ENCODE assay signal across 18 mouse cellular contexts in the genomic region with DNA sequence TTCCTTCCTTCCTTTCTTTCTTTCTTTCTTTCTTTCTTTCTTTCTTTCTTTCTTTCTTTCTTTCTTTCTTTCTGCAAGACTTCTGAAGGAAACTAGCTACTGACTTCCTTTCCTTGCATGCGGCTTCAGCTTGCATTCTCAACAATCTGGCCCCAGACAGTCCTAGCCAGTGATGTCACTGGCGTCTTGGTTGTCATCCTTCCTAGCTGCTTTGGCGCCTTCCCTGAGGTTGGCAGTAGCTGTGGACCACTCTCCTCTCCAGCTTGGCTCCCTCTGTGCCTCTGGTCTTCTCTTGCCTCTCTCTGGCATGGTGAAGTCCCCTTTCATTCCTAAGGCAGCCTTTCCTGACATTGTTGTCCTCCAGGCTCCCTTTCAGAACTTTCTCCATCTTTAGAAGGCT.
"Had no signal": no experiment of that assay in that cellular context is flagged by ENCODE, and none has a peak within 500 bp of the region (broad histone marks: within the 10 kb centered on the region; RNA-seq: fewer than 3 reads in every experiment).

No protein-coding gene starts in this region.

- H3K4me3 ChIP-seq: liver, embryonic 15.5 days; lung, embryonic 15.5 days; midbrain, embryonic 10.5 days; midbrain, embryonic 12.5 days; myocyte; neural tube, embryonic 13.5 days; neural tube, embryonic 15.5 days had no signal

- H3K4me1 ChIP-seq: lung, embryonic 15.5 days; midbrain, embryonic 12.5 days; neural tube, embryonic 13.5 days; neural tube, embryonic 15.5 days had no signal

- DNase-seq: liver, postnatal 0 days; lung, adult 2 months; lung, postnatal 14 days; lung, postnatal 36 days; midbrain, embryonic 14.5 days; right cerebral cortex, postnatal 25 days; right cerebral cortex, postnatal 4 days; spleen, adult 18-20 months; thymus, adult 2 months; thymus, postnatal 25 days; thymus, postnatal 4 days had no signal

- H3K27ac ChIP-seq: liver, embryonic 15.5 days; lung, embryonic 15.5 days; midbrain, embryonic 10.5 days; midbrain, embryonic 12.5 days; neural tube, embryonic 13.5 days; neural tube, embryonic 15.5 days had no signal
